Mouse (Mus musculus): ENCODE data around the gene S100a2.

- TF ChIP-seq EP300 (IDR thresholded peaks at IDR 0.05; ENCODE audit: low read depth) (no peak), CTCF (IDR thresholded peaks at IDR 0.05; ENCODE audit: low read depth) (no peak)
These were observed 657 bp upstream of the S100a2 start for GRCm38 (mm10) chr3:90589390-90589789.
